Mouse (Mus musculus): ENCODE results near the gene Katnal1.

The Katnal1 gene

DNA sequence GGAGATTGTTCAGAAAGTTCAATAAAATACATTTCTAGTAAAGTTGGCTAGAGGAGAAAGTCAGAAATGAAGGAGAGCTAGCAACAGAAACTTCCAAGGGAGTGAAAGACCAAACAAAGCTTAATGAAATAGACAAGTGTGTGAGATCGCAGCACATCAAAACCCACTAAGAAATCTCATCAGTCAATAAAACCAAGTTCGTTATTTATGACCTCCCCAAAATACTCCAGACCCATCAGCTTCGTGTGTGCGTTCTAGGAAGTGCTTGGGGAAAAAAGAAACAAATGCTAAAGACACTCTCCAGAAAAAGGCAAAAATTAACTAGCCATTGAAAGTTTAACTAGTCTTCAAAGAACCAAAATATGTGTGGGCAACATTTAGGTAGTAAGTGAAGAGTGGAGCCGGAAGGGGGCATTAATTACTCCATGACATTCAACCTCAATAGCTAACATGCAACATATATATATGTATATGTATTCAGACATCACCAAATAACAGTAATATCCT, 1.4 kb downstream of the Katnal1 start:
- in situ Hi-C loops (cut with MboI, MseI) = no loop called here

DNA sequence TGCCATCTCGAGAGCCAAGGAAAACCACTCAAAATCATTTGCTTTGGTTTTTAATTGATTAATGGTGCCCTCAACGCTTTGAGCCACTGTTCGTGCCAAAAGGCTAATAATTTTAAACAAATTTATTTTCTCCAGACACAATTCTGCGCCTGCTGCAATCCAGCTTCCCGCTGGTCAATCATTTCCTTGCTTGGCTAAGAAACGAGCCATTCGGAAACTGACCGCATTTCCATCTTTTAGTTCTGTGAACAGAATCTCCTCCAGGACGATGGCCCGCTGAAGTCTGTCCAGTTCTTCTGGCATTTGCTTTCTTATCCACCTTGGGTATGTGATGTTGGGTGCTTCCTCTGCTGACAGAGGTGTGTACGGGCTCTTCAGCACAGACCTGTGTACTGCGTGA, 4.5 kb downstream of the Katnal1 start:
- in situ Hi-C loops (cut with MboI, MseI) = no loop called here

DNA sequence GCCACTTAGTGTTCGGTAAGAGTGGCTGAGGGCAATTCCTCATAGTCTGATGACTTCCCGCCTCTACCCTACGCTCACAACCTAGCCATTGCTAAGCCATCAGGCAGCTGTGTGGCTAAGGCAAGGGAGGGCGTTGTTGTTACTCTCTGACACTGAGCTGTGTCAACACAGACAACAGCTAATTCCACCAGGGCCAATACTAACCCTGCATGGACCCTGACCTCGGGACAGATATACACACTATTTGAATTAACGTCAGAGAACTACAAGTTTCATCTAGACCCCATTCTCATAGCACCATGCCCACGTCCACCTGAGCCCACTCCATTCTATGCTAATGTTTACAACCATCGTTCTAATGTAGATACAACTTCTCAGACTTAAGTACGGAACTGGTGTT, 5.1 kb downstream of the Katnal1 start:
- in situ Hi-C loops (cut with MboI, MseI) = no loop called here

DNA sequence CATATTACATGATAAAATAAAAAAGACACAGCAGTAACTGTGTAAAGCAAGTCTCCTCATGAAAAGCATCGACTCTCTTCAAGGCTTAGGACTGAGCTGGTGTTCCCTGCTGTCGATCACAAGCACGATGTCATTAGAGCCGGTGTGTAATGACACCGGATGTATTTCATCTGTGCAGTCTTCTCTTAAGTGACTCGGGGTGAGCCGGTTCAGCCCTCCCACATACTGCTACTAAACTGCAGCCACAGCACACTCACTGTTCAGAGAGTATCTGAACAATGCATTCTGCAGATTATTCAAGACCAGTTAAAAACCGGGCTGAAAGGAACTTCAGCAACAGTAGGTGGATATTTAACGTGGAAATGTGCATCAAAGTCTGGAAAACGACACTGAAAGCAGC, 5.7 kb downstream of the Katnal1 start:
- in situ Hi-C loops (cut with MboI, MseI) = no loop called here

DNA sequence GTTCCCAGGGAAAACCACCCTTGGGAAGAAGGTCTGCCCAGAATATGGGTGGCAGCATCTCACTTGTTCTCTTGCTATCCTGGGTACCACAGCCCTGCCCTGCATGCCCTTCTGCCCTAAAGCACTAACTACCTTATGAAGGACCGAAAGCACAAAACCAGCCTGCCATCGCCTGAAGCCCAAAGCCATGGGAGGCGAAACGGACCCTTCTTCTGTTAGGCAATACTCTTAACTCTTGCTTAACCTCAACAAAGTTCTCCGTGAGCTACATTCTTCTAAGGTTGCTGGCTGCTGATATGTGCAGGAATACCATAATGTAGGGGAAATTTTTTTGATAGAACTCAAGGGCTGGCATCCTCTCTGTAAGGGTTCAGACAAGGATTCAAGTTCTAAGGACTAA, 6.3 kb downstream of the Katnal1 start:
- in situ Hi-C loops (cut with MboI, MseI) = no loop called here

DNA sequence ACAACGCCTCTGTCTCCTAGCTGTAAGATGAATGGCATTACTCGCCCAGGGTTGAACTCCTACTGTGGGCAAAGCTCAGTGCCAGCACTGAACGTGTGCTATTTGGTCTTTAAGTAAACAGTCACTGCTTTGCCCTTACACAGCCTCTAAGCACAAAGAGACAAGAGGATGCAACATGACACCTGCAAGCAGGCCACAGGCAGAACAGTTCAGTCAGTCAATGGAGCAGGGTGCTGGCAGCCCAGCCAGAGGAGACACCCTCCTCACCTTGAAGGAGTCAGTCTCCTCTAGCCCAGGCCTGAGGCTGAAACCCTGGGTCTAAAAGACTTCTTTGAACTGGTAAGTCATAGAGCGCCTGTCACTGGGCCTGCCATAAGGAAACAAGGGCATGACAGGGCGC, 11.1 kb downstream of the Katnal1 start:
- in situ Hi-C loops (cut with MboI, MseI) = no loop called here

DNA sequence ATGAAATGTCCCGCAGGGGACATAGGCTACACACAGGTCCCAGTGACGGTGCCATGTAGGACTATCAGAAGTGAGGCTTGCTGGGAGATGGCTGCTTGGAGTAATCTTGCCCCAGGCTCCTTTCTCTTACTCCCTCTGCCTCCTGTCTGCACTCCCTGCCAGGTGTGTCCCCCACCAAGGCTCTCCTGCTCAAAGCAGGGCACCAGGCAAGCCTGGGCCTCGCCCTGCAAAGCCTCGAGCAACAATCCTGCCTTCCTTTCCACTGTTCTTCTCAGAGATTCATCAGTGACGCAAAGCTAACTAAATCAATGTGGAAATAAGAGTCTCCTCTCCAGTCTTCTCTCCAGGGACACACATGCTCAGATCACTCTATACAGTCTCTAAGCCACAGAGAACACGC, 12.3 kb downstream of the Katnal1 start:
- in situ Hi-C loops (cut with MboI, MseI) = no loop called here

DNA sequence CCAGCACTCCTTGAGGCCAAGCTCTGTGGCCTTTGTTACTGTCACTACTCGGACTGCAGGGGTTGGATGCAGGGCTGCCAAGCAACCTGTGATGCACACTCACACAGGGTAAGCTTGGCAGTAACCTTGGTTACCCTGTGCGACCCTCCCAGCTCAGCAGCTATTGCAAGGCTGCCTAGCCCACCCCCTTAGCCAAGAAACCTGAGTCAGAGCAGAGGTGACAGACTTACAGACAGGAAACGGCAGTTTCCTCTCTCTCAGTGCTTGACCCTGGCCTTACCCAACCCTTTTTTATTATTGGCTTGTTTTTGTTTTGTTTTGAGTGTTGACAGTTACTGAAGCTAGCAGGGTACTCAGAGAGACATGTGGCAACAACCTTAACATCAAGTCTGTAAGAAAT, 16.9 kb downstream of the Katnal1 start:
- in situ Hi-C loops (cut with MboI, MseI) = no loop called here

DNA sequence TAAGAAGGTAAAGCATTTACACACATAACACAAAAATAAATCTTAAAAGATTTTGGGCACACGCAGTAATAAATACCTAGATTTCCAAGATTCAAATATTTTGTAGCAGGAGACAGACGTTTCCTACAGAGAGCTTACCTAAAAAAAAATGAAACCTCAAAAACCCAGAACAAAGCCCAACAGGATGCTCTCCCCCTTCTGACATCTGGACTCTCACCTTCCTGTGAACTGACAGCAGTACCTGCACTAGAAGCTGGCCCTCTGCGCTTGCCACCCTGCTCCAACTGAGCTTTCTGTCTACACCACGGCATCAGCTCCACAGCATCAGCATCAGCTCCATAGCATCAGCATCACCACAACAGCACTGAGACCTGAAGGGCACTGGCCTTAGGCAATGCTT, 19.1 kb downstream of the Katnal1 start:
- in situ Hi-C loops (cut with MboI, MseI) = no loop called here

DNA sequence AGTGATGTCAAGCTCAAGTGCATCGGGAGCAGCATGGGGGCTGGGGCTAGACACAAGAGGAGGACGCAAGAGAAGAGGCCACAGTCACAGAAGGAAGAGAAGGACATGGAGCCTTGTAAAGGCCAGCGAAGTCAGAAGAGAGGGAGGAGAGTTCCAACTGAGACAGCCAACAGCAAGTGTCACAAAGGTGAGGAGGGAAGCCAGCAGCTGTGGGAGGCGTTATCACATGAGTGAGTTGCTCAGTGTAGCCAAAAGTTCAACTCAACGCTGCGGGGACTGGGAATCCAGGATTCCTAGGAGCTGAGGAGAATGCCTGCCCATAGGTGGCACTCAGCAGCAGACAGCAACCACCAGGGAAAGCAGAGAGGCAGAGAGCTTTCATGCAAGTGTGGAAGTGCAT, 19.7 kb downstream of the Katnal1 start:
- in situ Hi-C loops (cut with MboI, MseI) = no loop called here

DNA sequence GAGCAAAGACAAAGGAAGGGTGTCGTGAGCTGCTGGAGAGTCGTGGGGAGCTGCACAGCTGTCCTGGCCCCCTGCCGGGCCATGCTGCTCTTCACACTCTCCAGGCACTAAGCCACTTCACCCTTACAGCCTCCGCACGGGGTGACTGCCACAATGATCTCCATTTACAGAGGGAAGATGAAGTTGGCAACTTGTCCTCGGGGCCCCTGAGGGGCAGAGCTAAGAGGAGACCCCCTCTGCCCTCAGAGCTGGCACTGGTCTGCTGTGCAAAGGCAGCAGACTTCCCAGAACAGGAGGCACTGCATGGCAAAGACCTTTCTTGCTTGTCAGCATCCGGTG, 20.1 kb downstream of the Katnal1 start:
- in situ Hi-C loops (cut with MboI, MseI) = no loop called here

DNA sequence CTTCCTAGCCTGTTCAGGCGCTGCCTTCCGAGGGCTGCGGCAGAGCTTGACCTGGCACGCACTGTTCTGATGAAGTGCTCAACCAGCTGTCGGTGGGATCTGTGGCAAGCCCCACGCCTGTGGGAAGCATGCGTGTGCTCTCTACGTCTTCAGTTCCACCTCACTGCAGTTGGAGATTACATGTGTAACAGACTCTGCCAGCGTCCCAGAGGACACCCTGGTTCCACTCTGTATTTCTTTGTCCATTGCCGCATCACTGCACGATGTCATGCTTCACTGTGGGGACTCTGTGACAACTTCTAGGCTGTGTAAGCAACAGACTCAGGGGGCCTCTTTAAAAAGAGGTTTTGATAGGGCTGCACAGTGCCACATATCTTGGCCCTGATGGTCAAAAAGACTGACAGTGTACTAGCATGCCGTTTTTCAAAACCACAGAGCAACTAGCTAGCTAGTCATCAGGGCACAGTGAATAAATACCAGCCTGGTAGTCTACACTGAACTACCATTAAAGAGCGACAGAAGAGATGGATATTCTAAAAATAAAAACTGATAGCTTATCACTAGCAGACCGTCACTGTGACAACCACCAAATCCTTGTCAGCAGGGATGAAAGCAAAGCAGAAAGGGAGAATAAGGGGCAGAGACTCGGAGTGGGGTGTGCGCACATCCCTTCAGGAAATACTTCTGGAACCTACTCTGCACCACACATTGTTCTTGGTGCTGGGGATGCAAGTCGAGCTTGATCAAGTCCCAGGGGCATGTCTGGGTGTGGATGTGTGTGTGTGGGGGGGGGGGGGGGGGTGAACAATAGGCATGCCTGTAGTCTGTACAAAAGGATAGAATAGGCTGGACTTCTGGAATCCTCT, 20.7 kb downstream of the Katnal1 start:
- in situ Hi-C loops (cut with MboI, MseI) = no loop called here

DNA sequence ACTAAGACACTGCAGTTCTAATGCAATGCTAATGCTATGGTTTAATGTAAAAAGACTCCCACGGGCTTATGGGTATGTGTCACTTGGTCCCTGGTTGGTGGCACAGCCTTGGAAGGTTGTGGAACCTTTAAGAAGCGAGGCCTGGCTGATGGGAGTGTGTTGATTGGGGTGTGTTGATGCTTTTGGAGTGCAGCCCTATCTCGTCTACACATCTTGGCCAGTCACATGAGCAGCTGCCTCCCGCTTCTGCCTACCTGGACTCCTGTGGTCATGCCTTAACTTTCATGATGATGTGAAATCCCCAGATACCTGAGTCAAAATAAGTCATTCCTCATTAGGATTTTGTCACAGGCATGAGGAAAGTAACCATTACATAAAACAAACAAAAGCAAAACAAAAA, 22.8 kb downstream of the Katnal1 start:
- in situ Hi-C loops (cut with MboI, MseI) = no loop called here

DNA sequence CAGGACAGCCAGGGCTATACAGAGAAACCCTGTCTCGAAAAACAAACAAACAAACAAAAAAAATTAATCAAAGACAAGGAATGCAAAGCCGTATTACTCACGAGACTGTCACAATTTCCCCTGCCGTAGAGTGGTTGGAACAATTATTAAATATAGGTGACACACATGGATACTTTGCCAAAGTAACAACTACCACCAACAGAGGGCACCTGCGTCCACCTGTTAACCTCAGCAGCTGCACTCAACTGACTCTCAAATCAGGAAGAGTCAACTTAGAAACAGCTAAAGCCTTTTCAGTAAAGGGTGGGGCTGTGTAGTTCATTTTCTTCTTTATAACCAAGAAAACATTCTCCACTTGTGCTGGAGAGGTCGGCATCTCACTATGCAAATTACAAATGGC, 24.3 kb downstream of the Katnal1 start:
- in situ Hi-C loops (cut with MboI, MseI) = no loop called here

DNA sequence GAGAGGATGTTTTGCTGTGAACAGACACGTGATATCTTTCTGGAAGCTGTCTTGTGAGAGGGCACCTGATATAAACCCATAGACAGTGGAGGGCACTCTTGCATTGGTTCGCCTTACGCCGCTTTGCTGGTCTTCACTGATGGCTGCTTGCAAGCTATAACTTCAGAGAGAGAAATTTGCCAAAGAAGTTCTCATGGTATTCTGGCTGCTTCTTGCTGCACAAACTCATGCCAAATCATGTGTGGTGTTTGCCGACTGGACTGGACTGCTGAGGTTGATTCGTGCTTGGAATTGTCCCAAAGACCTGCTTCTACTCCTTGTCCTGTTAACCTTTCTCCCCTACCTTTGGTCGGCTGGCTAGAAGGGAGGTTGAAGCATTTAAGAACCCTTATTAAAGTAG, 29.8 kb downstream of the Katnal1 start:
- in situ Hi-C loops (cut with MboI, MseI) = no loop called here

DNA sequence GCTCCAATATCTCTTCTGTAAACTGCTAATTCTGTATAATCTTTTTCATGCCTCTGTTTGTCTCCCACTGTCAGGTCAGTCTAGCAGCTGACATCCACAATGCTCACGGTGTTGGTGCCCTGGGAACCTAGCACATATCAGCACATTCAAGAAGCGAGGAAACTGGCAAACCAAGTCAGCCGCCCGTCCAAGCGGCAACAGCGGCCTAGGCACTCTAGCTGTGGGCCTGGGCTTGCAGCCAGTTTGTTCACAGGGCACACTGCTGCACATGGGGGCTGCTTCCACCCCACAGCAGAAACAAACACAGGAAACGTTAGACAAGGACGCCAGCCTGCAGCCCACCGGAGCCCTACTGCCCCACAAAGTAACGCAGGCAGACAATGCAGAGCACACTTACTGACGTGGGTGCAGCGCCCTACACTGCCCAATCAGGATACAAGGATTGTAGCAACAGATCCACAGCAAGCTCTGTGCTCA, 31.1 kb downstream of the Katnal1 start:
- in situ Hi-C loops (cut with MboI, MseI) = no loop called here

DNA sequence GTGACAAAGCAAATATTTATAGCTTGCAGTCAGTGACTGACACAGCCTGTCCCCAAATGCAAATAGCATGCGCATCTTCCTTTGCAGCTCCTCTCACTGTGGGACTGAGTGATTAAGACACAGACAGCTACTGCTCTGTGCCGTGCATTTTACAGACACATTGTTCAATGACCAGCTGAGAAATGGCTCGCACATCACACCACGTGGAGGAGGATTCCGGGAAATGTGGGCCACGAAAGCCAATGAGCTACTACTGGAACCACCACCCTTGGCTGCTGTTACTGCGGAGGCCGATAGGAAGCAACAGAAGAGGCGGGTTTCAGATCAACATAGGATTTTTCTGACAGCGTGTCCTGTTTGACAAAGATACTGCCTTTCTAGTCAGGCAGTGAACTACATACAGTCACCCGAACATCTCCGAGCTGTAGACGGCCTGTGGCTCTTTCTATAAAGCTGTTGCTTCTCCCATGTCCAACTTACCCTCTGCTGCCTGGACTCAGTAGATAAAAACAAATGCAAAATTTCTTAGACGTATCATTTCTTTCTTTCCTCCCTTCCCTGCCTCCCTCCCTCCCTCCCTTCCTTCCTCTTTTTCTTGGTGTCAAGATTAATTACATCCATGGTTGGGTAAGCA, 31.9 kb downstream of the Katnal1 start:
- in situ Hi-C loops (cut with MboI, MseI) = no loop called here

DNA sequence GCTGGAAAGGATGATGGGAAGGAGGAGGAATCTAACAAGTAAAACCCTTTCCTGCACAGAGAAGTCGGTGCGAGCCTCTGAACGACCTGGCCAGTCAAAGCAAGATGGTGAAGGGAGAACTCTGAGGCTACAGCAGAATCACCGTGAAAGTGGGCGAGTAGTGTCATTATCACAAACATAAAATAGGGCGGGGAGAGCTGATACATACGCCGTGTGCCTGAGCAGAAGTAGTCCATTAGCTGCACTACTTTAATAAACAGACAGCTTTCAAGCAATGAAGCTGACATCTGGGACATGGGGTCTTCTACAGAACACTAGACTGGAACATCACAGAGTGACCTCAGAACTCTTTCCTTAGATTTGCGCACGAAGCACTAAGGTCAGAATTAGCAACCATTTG, 32.6 kb downstream of the Katnal1 start:
- in situ Hi-C loops (cut with MboI, MseI) = no loop called here

DNA sequence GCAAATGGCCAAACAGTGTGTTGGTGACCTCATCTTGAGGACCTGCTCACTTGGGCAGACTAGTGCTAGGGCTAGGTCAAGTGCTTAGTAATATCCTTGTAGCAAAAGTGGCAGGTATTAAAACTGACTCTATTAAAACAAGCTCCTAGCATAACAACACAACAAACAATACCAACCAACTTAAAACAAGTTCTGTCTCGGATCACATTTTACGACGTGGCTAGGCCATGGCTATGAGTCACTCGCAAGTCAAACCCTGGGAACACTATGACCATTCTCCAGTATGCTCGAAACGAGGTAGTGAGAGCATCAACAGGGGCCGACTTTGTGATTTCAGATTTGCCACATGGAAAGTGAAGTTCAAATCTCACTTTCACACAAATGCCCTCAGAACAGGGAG, 33.3 kb downstream of the Katnal1 start:
- in situ Hi-C loops (cut with MboI, MseI) = no loop called here

DNA sequence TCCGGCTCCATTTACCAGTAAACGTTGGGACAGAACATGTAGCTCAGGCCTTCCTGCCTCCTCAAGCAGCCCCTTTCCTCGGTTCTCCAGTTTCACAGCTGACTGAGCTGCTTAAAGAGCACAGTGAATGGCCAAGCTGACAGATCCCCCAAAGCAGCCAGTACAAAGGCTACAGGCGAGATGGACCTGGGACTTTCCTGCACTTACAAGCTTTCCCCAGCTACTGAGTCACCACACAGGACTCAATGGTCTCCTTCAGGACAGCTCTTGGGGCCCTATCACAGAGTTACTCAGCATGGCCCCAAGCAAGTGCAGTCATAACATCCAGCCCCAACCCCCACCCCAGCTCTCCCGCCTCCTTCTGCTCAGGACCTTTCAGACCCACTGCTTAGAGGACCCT, 34.1 kb downstream of the Katnal1 start:
- in situ Hi-C loops (cut with MboI, MseI) = no loop called here

DNA sequence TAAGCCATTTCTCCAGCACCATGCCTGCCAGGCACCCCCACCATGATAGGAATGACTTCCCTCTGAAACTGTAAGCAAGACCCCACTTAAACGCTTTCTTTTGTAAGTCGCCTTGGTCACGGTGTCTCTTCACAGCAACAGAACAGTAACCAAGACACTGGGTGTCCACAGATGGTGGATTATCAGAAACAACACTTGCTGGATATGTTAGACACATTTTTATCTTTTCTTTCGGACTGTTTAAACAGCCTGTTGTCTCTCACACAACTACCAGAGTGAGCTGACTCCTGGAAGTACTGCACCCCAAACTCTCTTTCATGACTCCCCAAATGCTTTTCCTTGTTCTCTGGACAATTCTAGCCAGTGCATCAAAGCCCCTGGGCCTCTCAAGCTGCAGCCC, 38.9 kb downstream of the Katnal1 start:
- in situ Hi-C loops (cut with MboI, MseI) = no loop called here

DNA sequence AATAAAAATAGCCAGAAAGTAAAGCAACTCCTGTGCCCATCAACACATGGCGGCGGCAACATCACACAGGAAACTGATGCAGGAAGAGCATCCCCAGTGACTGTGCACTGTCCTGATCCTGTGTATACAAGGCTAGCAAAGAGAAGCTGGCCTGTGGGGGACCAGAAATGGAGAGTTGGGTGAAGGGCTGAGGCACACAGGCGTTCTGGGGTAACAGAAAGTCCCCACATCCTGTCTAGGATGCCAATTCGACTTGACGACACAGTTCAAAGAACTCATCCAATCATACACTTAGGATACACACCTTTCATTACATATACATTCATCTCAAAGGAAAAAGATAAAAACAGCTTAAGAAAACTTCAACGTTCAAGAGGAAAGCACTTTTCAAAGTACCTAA, 41.1 kb downstream of the Katnal1 start:
- in situ Hi-C loops (cut with MboI, MseI) = no loop called here

Data from T-helper 1 cell (primary cell).